Mouse (Mus musculus) adrenal gland, postnatal 14 days (tissue): Measurements from ENCODE around the gene Hsp90ab1. TPM values are rescaled to one million over a fixed set of nuclear protein-coding genes. Genes with fewer than 3 reads are reported as not detected.

Experiments used
- DNase-seq: peaks from one replicate; pipeline ENCODE4 v3.0.0; 2021; ENCODE audit warnings: mixed read lengths
- long read RNA-seq, 2 experiments: library from polyadenylated mRNA; stranded (forward); transcript quantifications; one replicate each; pipeline ENCODE4 v2.0.0; 2021
- total RNA-seq: library from RNA; stranded (reverse); gene quantifications from 2 replicates; pipeline ENCODE4 v1.2.3, GENCODE M21; 2021

Hsp90ab1 gene
- 1,351 and 1,485 TPM in 2 replicates for total RNA-seq
- long read RNA-seq, experiment 1, transcript Hsp90ab1-201 (11 exons, 2,520 nt), result major isoform, 1,272 of 1,513 reads
- long read RNA-seq, experiment 1, partial matches to known transcripts, result 225 of 1,513 reads
- long read RNA-seq, experiment 1, other reads (novel, unspliced or antisense), result 16 of 1,513 reads
- long read RNA-seq, experiment 2, transcript Hsp90ab1-201 (11 exons, 2,520 nt), result major isoform, 856 of 1,092 reads
- long read RNA-seq, experiment 2, partial matches to known transcripts, result 220 of 1,092 reads
- long read RNA-seq, experiment 2, other reads (novel, unspliced or antisense), result 16 of 1,092 reads

GRCm38 (mm10) chr17:45573087-45573779 lies at the start of gene Hsp90ab1:
Hsp90ab1 (minus strand) TSS chr17:45573271.
- DNase-seq, result peak; percentile 99

DNA sequence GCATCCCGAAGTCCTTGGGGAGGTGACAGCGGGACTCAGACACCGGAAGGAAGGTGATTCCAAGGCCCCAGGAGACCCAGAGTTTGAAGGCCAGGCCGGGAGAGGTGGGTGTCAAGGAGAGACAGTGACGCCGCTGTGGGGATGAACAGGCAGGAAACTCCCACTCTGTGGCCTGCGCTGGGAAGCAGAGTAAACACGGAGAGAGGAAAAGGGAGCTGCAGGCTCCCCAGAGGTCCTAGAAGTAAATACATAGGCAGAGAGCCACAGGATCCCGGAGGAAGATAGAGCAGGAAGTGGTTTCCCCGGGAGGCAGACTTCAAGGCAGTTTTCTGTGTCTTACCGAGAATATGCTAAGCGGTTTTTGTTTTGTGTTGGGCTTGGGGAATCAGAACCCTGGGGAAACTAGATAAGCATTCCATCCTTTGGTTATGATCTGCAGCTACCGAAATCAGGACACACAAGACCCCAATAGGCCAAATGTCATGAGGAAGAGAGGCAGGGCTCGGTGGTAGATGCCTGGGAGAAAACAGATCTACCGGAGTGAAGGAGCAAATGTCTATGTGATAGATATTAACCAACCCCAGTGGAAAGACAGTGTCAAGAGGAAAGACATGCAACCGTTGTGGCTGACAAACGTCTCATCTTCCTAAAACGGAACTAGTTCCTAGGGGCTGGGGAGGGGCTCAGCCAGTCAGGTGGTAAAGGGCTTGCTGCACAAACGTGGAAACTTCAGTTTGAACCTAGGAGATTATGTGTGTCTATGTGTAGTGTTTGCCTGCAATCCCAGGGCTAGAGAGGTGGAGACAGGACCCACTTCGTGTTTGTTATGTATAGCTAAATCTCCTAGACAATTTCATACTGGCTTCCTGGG lies 46.5 kb upstream of the Hsp90ab1 start:
- peak; percentile 59 for DNase-seq

GRCm38 (mm10) chr17:45618941-45619385 lies 45.9 kb upstream of the Hsp90ab1 start:
- DNase-seq, result peak; percentile 64

- DNase-seq, result no peak
Measured at GRCm38 (mm10) chr17:45617655-45618054, 44.6 kb upstream of the Hsp90ab1 start.

DNA sequence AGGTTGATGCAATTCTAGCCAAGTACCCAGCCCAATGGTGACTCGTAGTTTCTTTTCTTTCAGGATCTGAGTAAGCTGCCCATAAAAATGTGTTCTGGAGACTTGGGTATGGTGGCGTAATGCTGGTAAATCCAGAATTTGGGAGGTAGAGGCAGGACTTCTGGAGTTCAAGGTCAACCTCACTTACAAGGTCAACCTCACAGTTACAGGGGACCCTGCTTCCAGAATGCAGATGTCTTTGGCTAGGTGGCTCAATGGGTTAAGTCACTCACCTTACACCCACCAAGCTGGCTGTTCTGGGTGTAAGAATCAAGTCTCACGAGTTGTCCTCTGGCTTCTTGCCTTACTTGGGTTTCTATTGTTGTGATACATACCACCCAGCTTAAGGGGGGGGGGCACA lies 43.6 kb upstream of the Hsp90ab1 start:
- DNase-seq, result no peak

GRCm38 (mm10) chr17:45616046-45616650 lies 43.1 kb upstream of the Hsp90ab1 start:
- no peak for DNase-seq

DNA sequence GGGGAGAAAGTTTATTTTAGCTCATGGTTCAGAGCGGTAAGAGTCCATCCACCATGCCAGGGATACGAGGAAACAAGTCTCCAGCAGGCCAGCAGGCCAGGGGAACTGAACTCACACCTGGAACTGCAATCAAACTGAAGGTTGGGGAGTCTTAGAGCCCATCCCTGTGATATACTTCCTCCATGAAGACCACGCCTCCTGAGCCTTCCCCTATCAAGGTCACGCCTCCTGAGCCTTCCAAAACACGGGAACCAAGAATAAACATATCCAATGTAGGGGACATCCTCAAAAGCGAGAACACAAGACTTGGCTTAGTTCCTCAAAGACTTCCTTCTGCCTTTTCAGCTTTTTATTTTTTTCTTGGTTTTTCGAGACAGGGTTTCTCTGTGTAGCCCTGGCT lies 39.9 kb upstream of the Hsp90ab1 start:
- no peak for DNase-seq

- DNase-seq, result no peak
Measured at GRCm38 (mm10) chr17:45612008-45612407, 38.9 kb upstream of the Hsp90ab1 start.

DNA sequence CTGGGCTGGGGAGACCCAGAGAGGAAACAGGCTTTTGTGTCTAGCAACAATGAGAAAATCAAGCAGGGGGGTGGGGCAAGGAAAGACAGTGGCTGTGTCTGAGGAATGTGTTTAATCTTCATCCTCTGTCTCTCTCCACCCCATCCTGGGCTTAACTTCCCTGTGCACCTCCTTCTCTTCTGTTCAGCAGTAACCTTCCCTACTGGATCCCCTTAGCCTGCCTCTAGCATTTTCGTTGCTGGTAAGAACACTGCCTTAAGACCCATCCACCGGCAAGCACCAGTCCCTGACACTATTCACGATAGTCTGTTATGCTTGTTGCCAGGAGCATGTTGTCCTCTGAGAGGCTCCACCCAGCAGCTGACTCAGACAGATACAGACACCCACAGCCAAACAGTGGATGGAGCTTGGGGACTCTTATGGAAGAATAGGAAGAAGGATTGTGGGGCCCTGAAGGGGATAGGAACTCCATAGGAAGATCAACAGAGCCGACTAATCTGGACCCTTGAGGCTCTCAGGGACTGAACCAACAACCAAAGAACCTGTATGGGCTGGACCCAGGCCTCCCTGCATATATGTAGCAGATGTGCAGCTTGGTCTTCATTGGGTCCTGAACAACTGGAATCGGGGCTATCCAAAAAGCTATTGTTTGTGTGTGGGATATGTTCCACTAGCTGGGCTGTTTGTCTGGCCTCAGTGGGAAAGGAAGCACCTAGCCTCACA lies 37.2 kb upstream of the Hsp90ab1 start:
- DNase-seq, result no peak

GRCm38 (mm10) chr17:45608396-45608795 lies 35.3 kb upstream of the Hsp90ab1 start:
- no peak for DNase-seq

DNA sequence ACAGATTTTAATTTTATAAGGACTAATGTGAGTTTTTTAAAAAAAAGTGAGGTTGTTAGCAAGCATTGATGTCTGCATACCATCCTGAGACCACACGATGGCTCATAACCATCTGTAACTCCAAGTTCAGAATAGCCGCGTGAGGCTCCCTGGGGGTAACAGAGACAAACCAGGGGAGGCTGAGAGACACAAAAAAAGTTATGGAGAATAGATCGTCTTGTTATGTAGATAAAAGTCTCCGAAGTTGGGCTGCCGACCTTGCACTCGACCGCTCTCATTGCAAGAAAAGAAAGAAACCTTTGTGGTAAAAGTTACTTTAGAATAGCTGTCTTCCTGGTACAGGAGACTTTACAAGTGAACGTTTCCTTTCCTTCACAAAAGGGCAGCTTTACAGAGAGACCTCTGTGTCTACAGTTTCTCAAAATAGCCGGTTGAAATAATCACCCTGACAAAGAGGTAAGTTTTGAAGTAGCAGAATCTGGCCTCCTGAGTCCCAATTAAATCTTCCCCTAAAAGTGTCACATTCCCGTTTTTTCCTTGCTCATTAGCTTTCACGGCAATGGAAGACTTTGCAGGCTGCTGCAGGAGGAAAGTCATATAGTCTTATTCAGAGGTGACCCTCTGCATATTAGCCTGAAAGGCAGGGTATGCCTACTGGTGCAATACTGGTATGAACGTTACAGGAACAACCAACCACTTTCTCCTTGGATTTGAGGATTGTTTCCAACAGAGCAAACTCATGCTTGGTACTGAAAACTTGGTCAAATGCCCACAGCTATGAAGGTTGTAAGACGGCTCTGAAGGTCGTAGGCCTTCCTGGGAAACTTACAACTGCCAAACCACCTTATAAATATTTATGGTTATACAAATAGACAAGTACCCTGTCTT lies 34.2 kb upstream of the Hsp90ab1 start:
- no peak for DNase-seq

DNA sequence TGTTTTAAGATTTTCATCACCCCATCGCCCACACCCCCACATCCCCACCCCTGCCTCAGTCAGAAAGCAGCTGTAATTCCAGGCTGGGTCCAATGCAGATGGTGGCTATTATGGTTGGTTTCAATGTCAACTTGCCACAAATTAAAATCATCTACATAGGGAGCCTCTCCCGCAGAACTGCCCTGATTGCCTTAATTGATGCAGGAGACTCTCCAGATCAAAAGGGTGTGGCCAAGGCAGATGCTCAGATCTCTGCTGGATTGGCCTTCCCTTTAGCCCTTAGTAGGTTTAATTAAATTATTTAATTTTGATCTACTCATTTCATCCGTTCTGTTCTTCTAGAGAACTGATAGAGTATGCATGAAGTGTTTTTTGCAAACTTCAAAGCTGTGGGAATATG lies 29.9 kb upstream of the Hsp90ab1 start:
- no peak for DNase-seq

GRCm38 (mm10) chr17:45601877-45602304 lies 28.8 kb upstream of the Hsp90ab1 start, which contains the start of gene Mymx:
Mymx (minus strand) TSS chr17:45602102.
- no peak for DNase-seq

DNA sequence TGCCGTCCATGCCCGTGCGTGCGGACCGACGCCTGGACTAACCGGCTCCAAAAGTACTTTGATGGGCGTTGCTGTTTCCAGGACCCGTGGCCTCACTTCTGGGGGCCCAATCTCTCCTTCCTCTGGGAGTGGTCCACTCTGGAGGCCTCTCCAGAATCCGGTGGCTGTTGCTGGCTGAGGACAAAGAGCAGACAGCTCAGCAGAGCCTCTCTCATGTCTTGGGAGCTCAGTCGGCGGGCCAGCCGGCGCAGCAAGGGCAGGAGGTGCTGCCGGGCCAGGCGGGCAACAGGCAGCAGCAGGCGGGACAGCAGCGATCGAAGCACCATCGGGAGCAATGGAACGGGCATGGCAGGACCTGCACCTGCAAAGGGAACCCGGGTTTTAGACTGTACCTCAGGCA lies 28.3 kb upstream of the Hsp90ab1 start:
- no peak for DNase-seq

GRCm38 (mm10) chr17:45600267-45600666 lies 27.2 kb upstream of the Hsp90ab1 start:
- no peak for DNase-seq

DNA sequence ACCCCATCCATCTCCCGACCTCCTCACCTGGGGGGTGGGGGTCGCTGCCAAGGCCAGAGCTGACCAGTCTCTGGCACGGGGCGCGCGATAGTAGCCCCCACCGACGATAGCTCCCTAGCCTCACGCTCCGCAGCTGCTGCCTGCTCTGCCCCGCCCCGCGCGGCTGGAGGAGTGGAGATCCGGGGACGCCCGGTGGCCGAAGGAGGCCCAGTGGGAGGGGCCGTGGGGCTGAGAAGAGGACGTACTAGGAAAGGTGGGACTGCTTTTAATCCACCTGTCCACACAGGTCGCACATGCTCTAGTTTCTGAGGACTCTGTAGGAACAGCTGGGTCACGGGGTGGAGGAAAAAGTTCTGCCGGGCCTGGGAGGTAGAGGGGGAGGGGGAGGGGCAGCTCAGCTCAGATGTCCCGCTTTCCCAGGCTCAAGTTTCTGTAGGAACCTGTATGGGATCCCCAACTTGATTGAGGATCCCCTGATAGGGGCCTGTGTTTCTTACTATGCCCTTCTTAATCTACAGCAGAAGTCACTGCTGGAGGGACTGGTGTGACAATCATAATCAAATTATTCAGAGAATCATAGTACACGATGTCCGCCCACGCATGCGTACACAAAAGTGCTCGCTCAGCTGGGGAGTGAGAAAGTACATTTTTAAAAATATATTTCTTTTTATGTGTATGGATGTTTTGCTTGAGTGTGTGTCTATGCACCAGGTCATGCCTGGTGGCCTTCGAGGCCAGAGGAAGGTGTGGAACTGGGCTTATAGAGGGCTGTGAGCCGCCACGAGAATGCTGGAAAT lies 26.6 kb upstream of the Hsp90ab1 start, which contains the start of gene Slc29a1:
Gene Slc29a1 (minus strand): TSS at position 161 of the 797 bp plus-strand sequence.
- DNase-seq, result peak; percentile 87

- DNase-seq, result no peak
Measured at GRCm38 (mm10) chr17:45598891-45599290, 25.8 kb upstream of the Hsp90ab1 start.

DNA sequence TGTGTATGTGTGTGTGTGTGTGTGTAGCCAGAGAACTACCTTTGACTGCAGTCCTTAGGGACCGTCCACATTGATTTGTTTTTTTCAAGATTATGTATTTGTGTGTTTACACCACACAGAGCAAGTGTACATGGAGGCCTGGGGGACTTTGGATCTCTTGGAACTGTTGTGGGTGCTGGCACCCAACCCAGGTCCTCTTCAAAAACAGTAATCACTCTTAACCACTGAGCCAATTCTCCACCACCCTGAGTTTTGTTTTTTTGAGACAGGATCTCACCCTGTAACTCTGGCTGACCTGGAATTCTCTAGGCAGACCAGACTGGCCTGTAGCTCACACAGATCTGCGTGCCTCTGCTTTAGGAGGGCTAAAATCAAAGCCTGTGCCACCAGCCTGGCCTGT lies 25.3 kb upstream of the Hsp90ab1 start:
- no peak for DNase-seq

- peak; percentile 62 for DNase-seq
Measured at GRCm38 (mm10) chr17:45597787-45598186, 24.7 kb upstream of the Hsp90ab1 start.
